Mouse (Mus musculus): ENCODE measurements around the gene Necab3. TPM values are rescaled to one million over a fixed set of nuclear protein-coding genes. Genes with fewer than 3 reads are reported as not detected.

Necab3 gene
- 11.6 and 12.3 TPM in 2 replicates for polyA plus RNA-seq (2016; fragmentation: Nextera tagmentation; extraction: Ambion mirVana)

DNA sequence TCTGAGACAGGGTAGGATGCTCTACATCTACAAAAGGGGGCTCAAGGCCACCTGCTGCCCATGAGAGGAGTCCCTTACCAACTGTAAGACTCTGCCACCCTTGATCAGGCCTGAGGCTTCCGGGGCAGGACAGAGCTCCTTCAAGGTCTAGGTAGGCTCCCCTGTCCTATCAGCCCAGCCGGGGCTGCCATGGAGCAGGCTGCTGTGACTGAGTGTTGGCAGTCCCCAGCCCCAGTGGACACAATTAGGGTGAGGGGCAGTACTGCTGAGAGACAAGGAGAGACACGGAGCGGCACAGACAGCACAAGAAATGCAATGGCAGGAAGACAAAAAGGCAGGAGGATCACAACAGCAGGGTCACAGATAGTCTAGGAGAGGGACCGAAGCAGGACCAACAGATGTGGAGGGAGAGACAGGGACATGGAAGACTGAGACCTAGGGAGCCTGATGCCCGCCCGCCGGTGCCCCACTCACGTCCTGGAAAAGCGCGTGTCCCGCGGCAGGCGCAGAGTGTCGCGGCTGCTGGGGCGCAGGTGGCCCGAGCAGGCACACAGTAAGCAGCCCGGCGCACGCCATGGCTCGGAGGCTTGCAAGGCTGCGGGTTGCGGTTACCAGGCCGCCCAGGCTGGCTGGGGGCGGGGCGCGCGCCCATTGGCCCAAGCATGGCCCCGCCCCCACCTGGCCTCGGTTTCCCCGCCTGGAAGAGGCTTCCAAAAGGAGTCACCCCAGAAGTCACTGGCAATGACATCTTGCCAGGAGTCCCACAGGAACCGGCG, at the start of gene Necab3:
Gene Necab3 (minus strand): TSS at position 627 of the 776 bp plus-strand sequence.
- WGBS: 3% methylated on average over 34 of the region's 34 CpGs
- H3K9me3 ChIP-seq (replicated peaks): no peaks in the 10 kb centered on the region
- H3K27me3 ChIP-seq: 0 out of 2 replicates have a peak, but pooled peaks cover 1% of the 10 kb centered on the region
- peak within 1 kb of the TSS; percentile 61 for H3K4me2 ChIP-seq (replicated peaks)
- ATAC-seq (ENCODE audit: low FRiP score): peak; percentile 83
- H3K27ac ChIP-seq: peak within 1 kb of the TSS; percentile 71
- H3K4me3 ChIP-seq: peak within 1 kb of the TSS; percentile 34
- peaks cover 27% of the 10 kb centered on the region for H3K4me1 ChIP-seq
- peak within 1 kb of the TSS; percentile 59 for H3K9ac ChIP-seq
- H3K36me3 ChIP-seq: peaks cover 21% of the 10 kb centered on the region

DNA sequence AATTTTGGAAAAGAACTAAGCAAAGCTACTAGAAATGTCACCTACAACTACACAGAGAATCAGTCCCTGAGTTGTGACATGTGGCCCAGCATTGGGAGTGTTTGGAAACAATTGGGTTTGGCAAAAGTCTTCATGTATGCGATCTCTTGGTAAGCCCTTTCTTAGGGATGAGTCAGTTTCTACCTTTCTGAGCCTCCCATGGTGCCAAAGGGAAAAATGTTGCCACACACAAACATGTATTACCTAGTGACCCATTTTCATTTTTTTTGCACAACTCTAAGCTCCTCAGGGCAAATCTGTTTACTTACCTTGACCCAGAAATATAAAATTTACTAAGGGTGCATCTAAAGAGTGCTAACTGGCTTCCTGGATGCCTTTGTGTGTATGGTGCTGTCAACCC, 48.3 kb upstream of the Necab3 start:
- Histone ChIP-seq H3K4me3 (no peak overlapping the region), H3K9me3 (replicated peaks) (no peaks in the 10 kb centered on the region), H3K27ac (no peak overlapping the region), H3K36me3 (no peaks in the 10 kb centered on the region), H3K9ac (no peak overlapping the region), H3K27me3 (no peaks in the 10 kb centered on the region), H3K4me2 (replicated peaks) (no peak overlapping the region), H3K4me1 (peaks cover 13% of the 10 kb centered on the region)
- 89% methylated on average over 1 of the region's 1 CpGs for WGBS
- no peak for ATAC-seq (ENCODE audit: low FRiP score)

DNA sequence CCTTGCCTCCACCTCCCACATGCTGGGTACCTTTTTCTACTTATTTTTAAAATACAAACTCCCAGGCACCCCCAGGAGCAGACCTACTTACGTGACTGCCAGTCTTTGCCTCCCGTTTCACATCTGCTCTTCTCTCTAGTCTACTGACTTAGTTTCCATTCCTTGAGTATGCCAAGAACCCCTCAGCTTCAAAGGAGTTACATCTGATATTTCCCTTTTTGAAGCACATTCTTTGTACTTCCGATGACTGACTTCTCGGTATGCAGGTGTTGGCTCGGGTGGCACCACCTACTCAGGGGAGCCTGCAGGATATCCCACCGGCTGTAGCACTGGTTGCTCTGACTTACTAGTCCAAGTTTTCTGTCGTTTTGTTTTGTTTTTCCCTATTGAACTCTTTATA, 45.5 kb upstream of the Necab3 start:
- WGBS: 38% methylated on average over 7 of the region's 7 CpGs
- Histone ChIP-seq H3K27ac (no peak overlapping the region), H3K9me3 (replicated peaks) (no peaks in the 10 kb centered on the region), H3K9ac (no peak overlapping the region), H3K4me1 (peaks cover 13% of the 10 kb centered on the region), H3K4me2 (replicated peaks) (peak overlapping the region; percentile 67), H3K27me3 (no peaks in the 10 kb centered on the region), H3K36me3 (no peaks in the 10 kb centered on the region), H3K4me3 (peak overlapping the region; percentile 70)
- ATAC-seq (ENCODE audit: low FRiP score): no peak

DNA sequence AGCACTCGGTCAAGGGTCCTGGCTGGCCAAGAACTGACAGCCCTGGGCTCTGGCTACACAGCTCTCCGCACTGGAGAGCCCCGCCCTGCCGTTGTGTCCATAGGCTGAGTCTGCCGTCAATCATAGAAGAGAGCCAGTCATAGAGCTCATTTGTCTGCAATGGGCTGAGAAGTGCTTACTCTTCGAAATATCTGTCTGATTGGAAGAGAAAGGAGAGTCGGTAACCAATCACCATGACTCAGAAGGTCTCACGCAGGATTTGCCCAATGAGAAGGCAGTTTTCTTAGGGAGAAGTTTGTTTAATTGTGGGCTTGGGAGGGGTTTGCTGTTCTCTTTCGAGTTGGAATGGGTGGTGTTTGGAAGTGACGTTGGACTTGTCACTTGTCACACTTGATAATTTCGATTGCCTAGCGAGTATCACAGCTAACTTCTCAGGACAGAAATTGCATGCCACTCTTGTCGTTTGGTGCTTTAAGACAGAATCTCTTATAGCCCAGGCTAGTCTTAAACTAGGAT, 45.0 kb upstream of the Necab3 start, which contains the start of gene Pxmp4:
Gene Pxmp4 (minus strand): TSS at position 71 of the 516 bp plus-strand sequence.
- peak within 1 kb of the TSS; percentile 26 for H3K27ac ChIP-seq
- peak within 1 kb of the TSS; percentile 80 for H3K9ac ChIP-seq
- peak; percentile 100 for ATAC-seq (ENCODE audit: low FRiP score)
- H3K4me2 ChIP-seq (replicated peaks): peak within 1 kb of the TSS; percentile 67
- H3K9me3 ChIP-seq (replicated peaks): no peaks in the 10 kb centered on the region
- H3K4me1 ChIP-seq: peaks cover 13% of the 10 kb centered on the region
- WGBS: under 1% methylated on average over 13 of the region's 13 CpGs
- H3K4me3 ChIP-seq: peak within 1 kb of the TSS; percentile 70
- no peaks in the 10 kb centered on the region for H3K36me3 ChIP-seq
- H3K27me3 ChIP-seq: no peaks in the 10 kb centered on the region

DNA sequence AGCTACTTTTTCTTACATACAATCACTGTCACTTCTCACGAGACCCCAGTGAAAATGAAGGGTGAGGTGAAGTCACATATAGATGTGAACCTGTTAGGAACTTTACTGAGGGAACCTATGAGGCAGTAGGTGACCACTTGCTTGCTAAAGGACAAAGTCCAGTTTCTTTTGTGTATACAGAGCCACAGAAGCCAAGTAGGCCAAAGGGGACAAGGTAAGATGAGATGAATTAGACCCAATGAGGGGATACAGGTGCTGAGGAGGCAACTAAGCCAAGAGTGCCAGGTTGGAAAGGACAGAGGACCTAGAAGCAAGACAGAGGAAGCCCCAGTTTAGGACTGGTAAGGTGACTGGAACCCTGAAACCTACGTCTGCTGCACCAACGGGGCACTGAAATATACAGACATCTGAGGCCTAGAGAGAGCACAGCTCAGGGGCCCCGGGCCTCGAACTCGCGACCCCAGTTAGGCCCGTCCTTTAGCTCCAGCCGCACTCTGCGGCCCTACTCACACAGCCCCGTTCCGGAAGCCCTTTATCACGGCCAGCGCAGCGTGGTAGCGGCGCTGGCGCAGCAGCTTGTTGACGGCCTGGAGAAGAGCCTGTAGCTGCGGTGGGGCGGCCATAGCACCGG, 44.4 kb upstream of the Necab3 start:
- peak overlapping the region; percentile 67 for H3K4me2 ChIP-seq (replicated peaks)
- H3K27me3 ChIP-seq: no peaks in the 10 kb centered on the region
- no peak; the same call in 1 of the 2 replicates for ATAC-seq (ENCODE audit: low FRiP score)
- H3K4me1 ChIP-seq: peaks cover 13% of the 10 kb centered on the region
- peak overlapping the region; percentile 80 for H3K9ac ChIP-seq
- WGBS: 17% methylated on average over 22 of the region's 22 CpGs
- no peaks in the 10 kb centered on the region for H3K9me3 ChIP-seq (replicated peaks)
- H3K4me3 ChIP-seq: peak overlapping the region; percentile 70
- H3K27ac ChIP-seq: peak overlapping the region; percentile 26
- H3K36me3 ChIP-seq: no peaks in the 10 kb centered on the region

DNA sequence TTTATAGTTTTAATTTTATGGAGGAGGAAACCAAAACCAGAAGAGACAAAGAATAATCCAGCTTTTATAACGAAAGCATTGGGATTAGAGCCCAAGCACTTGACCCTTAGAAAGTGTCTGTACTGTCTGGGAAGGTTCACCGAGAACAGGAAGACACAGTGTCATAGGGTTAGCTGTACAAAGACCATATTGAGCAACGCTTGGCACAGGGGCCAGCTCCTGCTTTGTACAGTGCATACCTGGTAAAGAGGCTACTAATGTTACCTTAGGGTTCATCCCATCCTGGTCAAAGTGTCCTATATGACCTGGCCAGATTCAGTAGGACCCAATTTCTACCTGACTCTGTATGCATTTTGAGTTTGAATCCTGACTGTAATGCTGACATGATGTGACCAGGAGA, 42.6 kb upstream of the Necab3 start:
- no peaks in the 10 kb centered on the region for H3K9me3 ChIP-seq (replicated peaks)
- no peak overlapping the region for H3K9ac ChIP-seq
- H3K4me3 ChIP-seq: no peak overlapping the region
- H3K36me3 ChIP-seq: no peaks in the 10 kb centered on the region
- ATAC-seq (ENCODE audit: low FRiP score): no peak
- H3K27me3 ChIP-seq: no peaks in the 10 kb centered on the region
- peaks cover 13% of the 10 kb centered on the region for H3K4me1 ChIP-seq
- no peak overlapping the region for H3K27ac ChIP-seq
- no peak overlapping the region for H3K4me2 ChIP-seq (replicated peaks)
- 72% methylated on average over 3 of the region's 3 CpGs for WGBS

DNA sequence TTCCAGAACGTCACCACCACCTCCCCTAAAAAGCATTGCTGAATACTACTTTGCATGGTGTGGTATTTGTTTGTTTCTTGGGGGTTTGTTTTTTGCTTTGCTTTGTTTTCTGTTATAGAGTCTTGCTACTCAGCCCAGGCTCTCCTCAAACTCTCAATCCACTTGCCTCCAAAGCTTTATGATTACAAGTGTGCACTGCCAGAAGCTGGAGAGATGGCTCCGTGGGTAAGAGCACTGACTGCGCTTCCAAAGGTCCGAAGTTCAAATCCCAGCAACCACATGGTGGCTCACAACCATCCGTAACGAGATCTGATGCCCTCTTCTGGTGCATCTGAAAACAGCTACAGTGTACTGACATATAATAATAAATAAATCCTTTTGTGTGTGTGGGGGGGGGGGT, 41.9 kb upstream of the Necab3 start:
- H3K27me3 ChIP-seq: no peaks in the 10 kb centered on the region
- no peaks in the 10 kb centered on the region for H3K36me3 ChIP-seq
- H3K9me3 ChIP-seq (replicated peaks): no peaks in the 10 kb centered on the region
- ATAC-seq (ENCODE audit: low FRiP score): no peak
- H3K27ac ChIP-seq: no peak overlapping the region
- H3K4me2 ChIP-seq (replicated peaks): no peak overlapping the region
- peaks cover 13% of the 10 kb centered on the region for H3K4me1 ChIP-seq
- H3K9ac ChIP-seq: no peak overlapping the region
- WGBS: 68% methylated on average over 6 of the region's 6 CpGs
- no peak overlapping the region for H3K4me3 ChIP-seq

DNA sequence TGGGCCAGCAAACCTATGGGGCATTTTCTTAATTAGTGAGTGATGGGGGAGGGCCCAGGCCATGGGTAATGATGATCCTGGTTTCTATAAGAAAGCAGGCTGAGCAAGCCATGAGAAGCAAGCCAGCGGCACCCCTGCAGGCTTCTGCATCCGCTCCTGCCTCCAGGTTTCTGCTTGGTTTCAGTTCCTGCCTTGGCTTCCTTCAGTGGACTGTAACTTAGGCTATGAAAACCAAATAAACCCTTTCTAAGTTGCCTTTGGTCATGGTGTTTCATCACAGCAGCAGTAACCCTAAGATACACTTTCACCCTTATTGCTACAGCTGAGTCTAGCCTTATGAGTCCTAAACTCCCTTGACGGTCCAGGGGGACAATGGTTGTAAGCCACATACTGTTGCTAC, 38.7 kb upstream of the Necab3 start:
- H3K4me1 ChIP-seq: peaks cover under 1% of the 10 kb centered on the region; the same call in 1 of the 2 replicates
- no peaks in the 10 kb centered on the region for H3K9me3 ChIP-seq (replicated peaks)
- no peaks in the 10 kb centered on the region for H3K27me3 ChIP-seq
- 92% methylated on average over 3 of the region's 3 CpGs for WGBS
- H3K36me3 ChIP-seq: peaks cover 13% of the 10 kb centered on the region; the same call in 1 of the 2 replicates
- H3K9ac ChIP-seq: no peak overlapping the region
- no peak overlapping the region for H3K27ac ChIP-seq
- H3K4me3 ChIP-seq: no peak overlapping the region
- H3K4me2 ChIP-seq (replicated peaks): no peak overlapping the region
- no peak for ATAC-seq (ENCODE audit: low FRiP score)

DNA sequence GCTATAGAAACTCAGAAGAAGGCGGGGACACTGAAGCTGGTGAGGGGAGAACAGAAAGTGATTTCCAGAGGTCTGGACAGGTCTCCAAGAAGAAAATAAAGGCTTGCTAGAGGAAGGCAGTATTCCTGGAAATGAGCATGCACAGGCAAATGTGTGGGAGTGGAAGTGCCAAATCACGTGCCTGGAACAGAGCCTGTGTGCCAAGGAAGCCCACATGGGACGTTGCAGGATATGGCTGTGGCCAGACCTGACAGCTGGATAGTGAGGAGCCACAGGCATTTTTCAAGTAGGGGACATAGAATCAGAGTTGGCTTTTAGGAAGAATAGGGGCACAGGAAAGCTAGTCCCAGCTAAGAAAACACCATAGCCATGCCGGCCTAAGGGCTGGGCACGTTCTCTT, 37.1 kb upstream of the Necab3 start:
- H3K9ac ChIP-seq: no peak overlapping the region
- 78% methylated on average over 5 of the region's 5 CpGs for WGBS
- H3K4me2 ChIP-seq (replicated peaks): no peak overlapping the region
- no peak for ATAC-seq (ENCODE audit: low FRiP score)
- H3K27ac ChIP-seq: no peak overlapping the region
- no peaks in the 10 kb centered on the region for H3K27me3 ChIP-seq
- H3K4me3 ChIP-seq: no peak overlapping the region
- peaks cover 13% of the 10 kb centered on the region; the same call in 1 of the 2 replicates for H3K36me3 ChIP-seq
- H3K4me1 ChIP-seq: no peaks in the 10 kb centered on the region
- no peaks in the 10 kb centered on the region for H3K9me3 ChIP-seq (replicated peaks)

DNA sequence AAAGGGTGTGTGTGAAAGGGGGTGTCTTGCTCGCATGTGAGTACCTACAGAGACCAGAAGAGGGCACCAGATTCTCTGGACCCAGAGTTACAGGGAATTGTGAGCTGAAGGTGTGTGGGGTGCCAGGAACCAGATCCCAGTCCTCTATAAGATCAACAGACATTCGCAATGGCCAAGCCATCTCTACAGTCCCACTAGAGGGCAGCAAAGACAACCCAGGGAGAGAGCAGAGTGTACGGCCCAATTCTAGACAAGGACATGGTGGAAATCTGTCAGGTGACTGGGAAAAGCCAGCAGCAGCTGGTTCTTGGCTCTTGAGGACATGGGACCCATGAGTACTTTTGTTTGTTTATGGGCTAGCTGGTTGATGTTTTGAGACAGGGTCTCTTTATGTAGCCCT, 34.3 kb upstream of the Necab3 start:
- Histone ChIP-seq H3K9me3 (replicated peaks) (no peaks in the 10 kb centered on the region), H3K4me1 (no peaks in the 10 kb centered on the region), H3K36me3 (peaks cover 13% of the 10 kb centered on the region; the same call in 1 of the 2 replicates), H3K4me2 (replicated peaks) (no peak overlapping the region), H3K27me3 (no peaks in the 10 kb centered on the region), H3K4me3 (no peak overlapping the region), H3K9ac (no peak overlapping the region), H3K27ac (no peak overlapping the region)
- no peak for ATAC-seq (ENCODE audit: low FRiP score)
- 61% methylated on average over 3 of the region's 3 CpGs for WGBS

DNA sequence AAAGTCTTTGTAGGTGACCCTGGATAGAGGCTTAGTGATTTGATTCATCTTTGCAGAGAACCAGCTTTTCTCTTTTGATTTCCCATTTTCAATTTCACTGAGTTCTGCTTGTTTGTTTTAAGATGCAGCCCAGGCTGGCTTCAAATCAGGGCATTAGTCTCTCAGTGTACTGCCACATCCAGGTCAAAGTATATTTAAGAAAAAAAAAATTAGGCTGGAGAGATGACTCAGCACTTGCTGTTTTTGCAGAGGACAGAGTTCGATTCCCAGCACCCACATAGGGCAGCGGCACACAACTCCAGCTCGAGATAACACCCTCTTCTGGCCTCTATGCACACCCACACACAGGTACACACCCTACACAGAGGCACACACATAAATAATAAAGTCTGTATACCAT, 32.5 kb upstream of the Necab3 start:
- no peaks in the 10 kb centered on the region for H3K27me3 ChIP-seq
- H3K9ac ChIP-seq: no peak overlapping the region
- no peak overlapping the region for H3K4me3 ChIP-seq
- 90% methylated on average over 3 of the region's 3 CpGs for WGBS
- peaks cover 13% of the 10 kb centered on the region; the same call in 1 of the 2 replicates for H3K36me3 ChIP-seq
- no peaks in the 10 kb centered on the region for H3K4me1 ChIP-seq
- no peak overlapping the region for H3K27ac ChIP-seq
- ATAC-seq (ENCODE audit: low FRiP score): no peak
- no peak overlapping the region for H3K4me2 ChIP-seq (replicated peaks)
- no peaks in the 10 kb centered on the region for H3K9me3 ChIP-seq (replicated peaks)

DNA sequence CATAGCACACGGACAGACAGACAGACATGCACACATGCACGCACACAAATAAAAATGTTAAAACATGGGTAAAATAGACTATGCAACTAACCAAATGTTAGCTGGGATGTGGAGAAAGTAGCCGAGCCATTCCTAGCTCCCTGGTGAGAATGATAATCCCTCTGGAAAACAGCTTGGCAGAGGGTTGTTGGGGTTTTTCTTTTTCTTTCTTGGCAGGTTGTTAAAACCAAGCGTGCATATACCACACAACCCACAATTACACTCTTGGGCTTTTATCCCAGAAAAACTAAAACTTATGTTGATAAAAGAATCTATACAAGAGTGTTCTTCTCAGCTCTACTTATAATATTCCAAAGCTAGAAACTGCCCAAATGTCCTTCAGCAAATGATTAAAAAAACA, 30.4 kb upstream of the Necab3 start:
- H3K4me1 ChIP-seq: peaks cover 17% of the 10 kb centered on the region
- H3K9ac ChIP-seq: no peak overlapping the region
- no peak for ATAC-seq (ENCODE audit: low FRiP score)
- peaks cover 7% of the 10 kb centered on the region; the same call in 1 of the 2 replicates for H3K36me3 ChIP-seq
- H3K27ac ChIP-seq: no peak overlapping the region
- H3K4me2 ChIP-seq (replicated peaks): no peak overlapping the region
- no peak overlapping the region for H3K4me3 ChIP-seq
- no peaks in the 10 kb centered on the region for H3K27me3 ChIP-seq
- H3K9me3 ChIP-seq (replicated peaks): no peaks in the 10 kb centered on the region
- WGBS: 81% methylated on average over 4 of the region's 4 CpGs

Measured in hindbrain, embryonic 12.5 days (tissue).